26 mouse cellular contexts compared by ENCODE assay signal in genomic region chr10:100449394-100449793, GRCm38 (mm10). TPM values are rescaled to one million over a fixed set of nuclear protein-coding genes. Genes with fewer than 3 reads are reported as not detected.
DNase-seq lines count a peak whose midpoint lies in the region; ATAC-seq and TF ChIP-seq lines count a peak whose summit lies in the region.
"Had no signal": no experiment of that assay in that cellular context is flagged by ENCODE, and none has a peak within 500 bp of the region (broad histone marks: within the 10 kb centered on the region; RNA-seq: fewer than 3 reads in every experiment).

No protein-coding gene starts in this region.

- TF ChIP-seq CTCF in gastrocnemius, adult 2 months (IDR thresholded peaks at IDR 0.05) = peak; percentile 40
- peak; percentile 72 for TF ChIP-seq CTCF in layer of hippocampus, adult 2 months (conservative IDR thresholded peaks at IDR 0.05)
- peak in 1 of 3 experiments; percentile 27; a peak in 2 of 6 replicates for TF ChIP-seq CTCF in MEL (IDR thresholded peaks at IDR 0.05 in 2 of 3, conservative IDR thresholded peaks at IDR 0.05 in 1 of 3; ENCODE audit: control insufficient read depth in 1 of 3, insufficient read depth in 1 of 3, low read depth in 2 of 3, low read length in 3 of 3, poor library complexity in 1 of 3, severe bottlenecking in 1 of 3)

- no peak for ATAC-seq in midbrain, embryonic 11.5 days (ENCODE audit: low FRiP score)
- ATAC-seq: inflammation-experienced regulatory T-cells, adult 6 months had no signal

- H3K9ac ChIP-seq in MEL (ENCODE audit: control insufficient read depth, low read depth, low read length, poor library complexity, severe bottlenecking) = no peak overlapping the region
- H3K9ac ChIP-seq in midbrain, embryonic 11.5 days (ENCODE audit: low read length) = no peak overlapping the region
- H3K9ac ChIP-seq: heart, embryonic 12.5 days; hindbrain, embryonic 13.5 days; limb, embryonic 15.5 days; liver, embryonic 15.5 days; neural tube, embryonic 15.5 days had no signal

- no peak for TF ChIP-seq POLR2A in MEL (IDR thresholded peaks at IDR 0.05; ENCODE audit: control insufficient read depth in 1 of 2, insufficient read depth in 1 of 2, low read depth in 1 of 2, low read length in 2 of 2, poor library complexity in 1 of 2)

- H3K4me3 ChIP-seq in gastrocnemius, adult 2 months = no peak overlapping the region
- no peak overlapping the region for H3K4me3 ChIP-seq in layer of hippocampus, adult 2 months
- no peak overlapping the region for H3K4me3 ChIP-seq in MEL (ENCODE audit: control insufficient read depth in 1 of 2, insufficient read depth in 1 of 2, low read depth in 2 of 2, low read length in 2 of 2)
- no peak overlapping the region for H3K4me3 ChIP-seq in midbrain, embryonic 11.5 days (ENCODE audit: low read depth, low read length)
- H3K4me3 ChIP-seq: forebrain, embryonic 10.5 days; heart, embryonic 12.5 days; hindbrain, embryonic 13.5 days; limb, embryonic 15.5 days; liver, embryonic 15.5 days; megakaryocyte, embryonic 14.5 days; neural tube, embryonic 15.5 days had no signal

- DNase-seq in gastrocnemius, adult 2 months = no peak
- DNase-seq in gastrocnemius, adult 18-20 months (ENCODE audit: low spot score) = no peak
- DNase-seq in layer of hippocampus, adult 2 months (ENCODE audit: low spot score in 2 of 2) = no peak
- DNase-seq in layer of hippocampus, adult 11-12 months (ENCODE audit: low spot score) = no peak
- peak; percentile 25 for DNase-seq in 3T3-L1 (ENCODE audit: low read depth, low spot score)
- DNase-seq in MEL (ENCODE audit: low read depth, low spot score) = peak; percentile 8
- DNase-seq in ovary, adult 18-20 months (ENCODE audit: low spot score) = no peak
- DNase-seq in midbrain, embryonic 11.5 days (ENCODE audit: low spot score, missing footprints) = no peak
- DNase-seq: cerebellum, adult 18-20 months; cerebellum, postnatal 14 days; gastrocnemius, postnatal 10 days; heart, postnatal 14 days; kidney, adult 9 months; kidney, postnatal 25 days; layer of hippocampus, adult 9-11 months; left cerebral cortex, postnatal 4 days; lung, postnatal 10 days had no signal

- no peak overlapping the region for H3K27ac ChIP-seq in gastrocnemius, adult 2 months
- no peak overlapping the region for H3K27ac ChIP-seq in layer of hippocampus, adult 2 months
- no peak overlapping the region for H3K27ac ChIP-seq in MEL (ENCODE audit: control insufficient read depth, low read depth, low read length)
- no peak overlapping the region for H3K27ac ChIP-seq in midbrain, embryonic 11.5 days (ENCODE audit: low read depth, low read length)
- H3K27ac ChIP-seq: forebrain, embryonic 10.5 days; hindbrain, embryonic 13.5 days; limb, embryonic 15.5 days; liver, embryonic 15.5 days; neural tube, embryonic 15.5 days had no signal

- no peak for TF ChIP-seq EP300 in MEL (IDR thresholded peaks at IDR 0.05; ENCODE audit: low read depth in 1 of 2, low read length in 2 of 2)

- no peaks in the 10 kb centered on the region for H3K4me1 ChIP-seq in MEL (ENCODE audit: control insufficient read depth in 1 of 2, insufficient read depth in 2 of 2, low read length in 2 of 2)
- no peaks in the 10 kb centered on the region for H3K4me1 ChIP-seq in midbrain, embryonic 11.5 days (ENCODE audit: control insufficient read depth, insufficient read depth, low read length)
- H3K4me1 ChIP-seq: forebrain, embryonic 10.5 days; heart, embryonic 12.5 days; hindbrain, embryonic 13.5 days; limb, embryonic 15.5 days; liver, embryonic 15.5 days; megakaryocyte, embryonic 14.5 days; neural tube, embryonic 15.5 days had no signal

- no peaks in the 10 kb centered on the region for H3K27me3 ChIP-seq in MEL (ENCODE audit: control insufficient read depth in 1 of 2, insufficient read depth in 2 of 2, low read length in 2 of 2)
- H3K27me3 ChIP-seq in midbrain, embryonic 11.5 days (ENCODE audit: control insufficient read depth, insufficient read depth, low read length) = no peaks in the 10 kb centered on the region
- H3K27me3 ChIP-seq: heart, embryonic 12.5 days; hindbrain, embryonic 13.5 days; limb, embryonic 15.5 days; liver, embryonic 15.5 days; megakaryocyte, embryonic 14.5 days; neural tube, embryonic 15.5 days had no signal

- H3K79me2 ChIP-seq in MEL (ENCODE audit: control insufficient read depth, insufficient read depth, low read length, poor library complexity) = no peaks in the 10 kb centered on the region

- peaks cover 0 to 3% of the 10 kb centered on the region in 2 experiments; a peak in 2 of 4 replicates for H3K36me3 ChIP-seq in MEL (ENCODE audit: control insufficient read depth in 1 of 2, insufficient read depth in 2 of 2, low read length in 2 of 2)
- no peaks in the 10 kb centered on the region; the same call in 1 of the 2 replicates for H3K36me3 ChIP-seq in midbrain, embryonic 11.5 days (ENCODE audit: control insufficient read depth, insufficient read depth, low read length)

- intact Hi-C loops in gastrocnemius, adult 2 months (cut with DNase I) = no loop called here

- no peaks in the 10 kb centered on the region for H3K9me3 ChIP-seq in MEL (replicated peaks; ENCODE audit: insufficient read depth, low read length)
- no peaks in the 10 kb centered on the region for H3K9me3 ChIP-seq in midbrain, embryonic 11.5 days (ENCODE audit: control insufficient read depth, low read length)
- H3K9me3 ChIP-seq: forebrain, embryonic 10.5 days; heart, embryonic 12.5 days; hindbrain, embryonic 13.5 days; limb, embryonic 15.5 days; liver, embryonic 15.5 days; megakaryocyte, embryonic 14.5 days; neural tube, embryonic 15.5 days had no signal

- no peak overlapping the region for H3K4me2 ChIP-seq in midbrain, embryonic 11.5 days
- H3K4me2 ChIP-seq: heart, embryonic 12.5 days; hindbrain, embryonic 13.5 days; limb, embryonic 15.5 days; liver, embryonic 15.5 days; neural tube, embryonic 15.5 days had no signal

- TF ChIP-seq RAD21 in MEL (IDR thresholded peaks at IDR 0.05; ENCODE audit: low read depth, low read length) = peak; percentile 22; the same call in 1 of the 2 replicates

TF ChIP-seq in MEL, 35 proteins besides CTCF, POLR2A, EP300 and RAD21:
- TF ChIP-seq MAX (IDR thresholded peaks at IDR 0.05; ENCODE audit: low read length) (no peak), MYB (IDR thresholded peaks at IDR 0.05; ENCODE audit: low read depth, low read length) (no peak), ZMIZ1 (IDR thresholded peaks at IDR 0.05; ENCODE audit: low read depth, low read length) (no peak), SIN3A (IDR thresholded peaks at IDR 0.05; ENCODE audit: low read length) (no peak), JUND (IDR thresholded peaks at IDR 0.05; ENCODE audit: low read depth, low read length) (no peak), KAT2A (conservative IDR thresholded peaks at IDR 0.05; ENCODE audit: low read depth, low read length) (no peak), MXI1 (IDR thresholded peaks at IDR 0.05; ENCODE audit: low read depth, low read length) (no peak), RCOR1 (IDR thresholded peaks at IDR 0.05; ENCODE audit: low read depth, low read length) (no peak), GATA1 (IDR thresholded peaks at IDR 0.05; ENCODE audit: low read depth, low read length) (no peak), USF1 (IDR thresholded peaks at IDR 0.05; ENCODE audit: low read depth, low read length) (no peak), ZC3H11A (IDR thresholded peaks at IDR 0.05; ENCODE audit: low read depth, low read length) (no peak), TAL1 (IDR thresholded peaks at IDR 0.05; ENCODE audit: low read length) (no peak), CHD2 (IDR thresholded peaks at IDR 0.05; ENCODE audit: low read length) (no peak), ZKSCAN1 (IDR thresholded peaks at IDR 0.05; ENCODE audit: low read depth, low read length) (no peak), MYC (IDR thresholded peaks at IDR 0.05; ENCODE audit: low read depth, low read length) (no peak), TBP (IDR thresholded peaks at IDR 0.05; ENCODE audit: low read depth, low read length) (no peak), TCF12 (IDR thresholded peaks at IDR 0.05; ENCODE audit: low read depth, low read length) (no peak), CHD1 (IDR thresholded peaks at IDR 0.05; ENCODE audit: low read depth, low read length) (no peak), E2F4 (IDR thresholded peaks at IDR 0.05; ENCODE audit: borderline replicate concordance, low read depth, low read length) (no peak), BHLHE40 (IDR thresholded peaks at IDR 0.05; ENCODE audit: borderline replicate concordance, low read depth, low read length) (no peak)

RNA-seq across cellular contexts. Expression of gene Tmtc3, which starts 37.8 kb away (rescaled TPM):
- total RNA-seq in gastrocnemius, adult 2 months (2021) = 10 to 100 TPM in 1 of 2 experiments, 1 to 10 TPM in 1; 10.0 to 11.7 TPM
- 10 to 100 TPM in 1 of 2 experiments, 1 to 10 TPM in 1; 9.0 to 11.3 TPM for total RNA-seq in gastrocnemius, adult 18-20 months (2021)
- total RNA-seq in layer of hippocampus, adult 2 months (2021) = 10 to 100 TPM in 1 of 2 experiments, 1 to 10 TPM in 1; 9.8 to 12.0 TPM
- total RNA-seq in MEL (2012; rRNA removed) = 6.7 and 8.9 TPM in 2 replicates
- polyA plus RNA-seq in MEL (2012; ENCODE audit: insufficient read depth in 1 of 2, insufficient read length in 2 of 2, low read depth in 1 of 2, low replicate concordance in 2 of 2, missing spikeins in 1 of 2) = 1 to 10 TPM in 1 of 2 experiments, not detected in 1; 7.5 TPM
- polyA plus RNA-seq in midbrain, embryonic 11.5 days (2014; fragmentation: Nextera tagmentation; extraction: Ambion mirVana) = 18.7 and 20.4 TPM in 2 replicates

RNA-seq across cellular contexts. Expression of gene Cep290, which starts 38.0 kb away (rescaled TPM):
- 1 to 10 TPM; 3.4 to 3.7 TPM for total RNA-seq in gastrocnemius, adult 2 months (2021)
- total RNA-seq in gastrocnemius, adult 18-20 months (2021) = 1 to 10 TPM; 3.2 to 4.1 TPM
- 10 to 100 TPM; 13.4 to 14.9 TPM for total RNA-seq in layer of hippocampus, adult 2 months (2021)
- total RNA-seq in MEL (2012; rRNA removed) = 5.2 and 5.5 TPM in 2 replicates
- 1 to 10 TPM in 1 of 2 experiments, not detected in 1; 3.8 TPM for polyA plus RNA-seq in MEL (2012; ENCODE audit: insufficient read depth in 1 of 2, insufficient read length in 2 of 2, low read depth in 1 of 2, low replicate concordance in 2 of 2, missing spikeins in 1 of 2)
- 7.6 and 7.7 TPM in 2 replicates for polyA plus RNA-seq in midbrain, embryonic 11.5 days (2014; fragmentation: Nextera tagmentation; extraction: Ambion mirVana)
- polyA plus RNA-seq: small intestine, adult 2 months had no signal

Comparison
In these comparisons a context has a peak if more than half of its experiments do, and no peak if none do; other contexts are left out.
1. DNase-seq: peak in 3T3-L1 (single experiment) and MEL (single experiment); none in gastrocnemius, adult 2 months (single experiment), gastrocnemius, adult 18-20 months (single experiment), layer of hippocampus, adult 2 months (0 of 2), layer of hippocampus, adult 11-12 months (single experiment), ovary, adult 18-20 months (single experiment) and midbrain, embryonic 11.5 days (single experiment).